Mouse (Mus musculus) kidney, postnatal 25 days (tissue): ENCODE results near the gene C130050O18Rik.
"Not testable (repeated sequence)": the region's sequence is repeated elsewhere in the genome, so short reads cannot be mapped to it uniquely, and the experiment has no call there.

ENCODE experiments used
- DNase-seq, 2 experiments: peaks; one replicate each; pipeline ENCODE4 v3.0.0; 2021; ENCODE audit warnings: mixed read lengths in 2 of 2

The C130050O18Rik gene

DNA sequence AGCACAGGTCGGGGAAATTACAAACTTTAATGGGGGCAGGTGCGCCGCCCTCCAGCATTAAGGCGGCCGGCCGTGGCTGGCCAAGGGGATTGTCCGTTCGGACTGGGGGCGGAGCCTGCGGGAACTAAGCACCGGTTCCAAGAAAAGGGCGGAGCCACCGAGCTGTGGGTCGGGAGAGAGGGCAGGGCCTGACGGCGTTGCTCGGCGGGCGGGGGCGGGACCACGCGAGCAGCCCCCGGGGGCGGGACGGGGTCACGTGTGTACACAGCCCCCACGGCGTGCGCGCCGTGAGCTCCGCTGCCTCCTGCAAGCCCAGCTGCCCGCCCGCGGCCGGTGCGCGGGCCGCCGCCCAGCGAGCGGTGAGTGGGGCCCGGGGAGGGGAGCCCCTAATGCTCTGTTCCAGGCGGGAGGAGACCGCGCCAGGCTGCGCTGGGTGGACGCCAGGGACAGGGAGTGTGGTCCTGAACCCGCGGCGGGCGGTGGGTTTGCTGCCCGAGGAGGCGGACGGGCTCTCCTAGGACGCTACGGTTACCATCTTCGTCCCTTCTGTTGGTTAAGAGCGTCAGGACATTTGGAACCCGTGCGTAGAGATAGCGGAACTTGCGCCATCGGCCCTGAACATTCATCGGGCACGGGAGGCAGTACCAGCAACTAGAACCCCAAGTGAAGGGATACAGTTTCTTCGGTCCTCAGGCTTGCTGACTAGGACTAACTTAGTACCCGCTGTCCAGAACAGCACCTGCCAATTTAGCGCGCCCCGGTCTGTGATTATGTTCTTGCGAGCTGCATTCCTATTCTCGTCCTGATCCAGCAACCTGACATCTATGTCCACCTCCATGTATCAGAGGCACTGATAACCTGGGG is 24.5 kb upstream of the C130050O18Rik start:
- DNase-seq = peak; percentile 99

DNA sequence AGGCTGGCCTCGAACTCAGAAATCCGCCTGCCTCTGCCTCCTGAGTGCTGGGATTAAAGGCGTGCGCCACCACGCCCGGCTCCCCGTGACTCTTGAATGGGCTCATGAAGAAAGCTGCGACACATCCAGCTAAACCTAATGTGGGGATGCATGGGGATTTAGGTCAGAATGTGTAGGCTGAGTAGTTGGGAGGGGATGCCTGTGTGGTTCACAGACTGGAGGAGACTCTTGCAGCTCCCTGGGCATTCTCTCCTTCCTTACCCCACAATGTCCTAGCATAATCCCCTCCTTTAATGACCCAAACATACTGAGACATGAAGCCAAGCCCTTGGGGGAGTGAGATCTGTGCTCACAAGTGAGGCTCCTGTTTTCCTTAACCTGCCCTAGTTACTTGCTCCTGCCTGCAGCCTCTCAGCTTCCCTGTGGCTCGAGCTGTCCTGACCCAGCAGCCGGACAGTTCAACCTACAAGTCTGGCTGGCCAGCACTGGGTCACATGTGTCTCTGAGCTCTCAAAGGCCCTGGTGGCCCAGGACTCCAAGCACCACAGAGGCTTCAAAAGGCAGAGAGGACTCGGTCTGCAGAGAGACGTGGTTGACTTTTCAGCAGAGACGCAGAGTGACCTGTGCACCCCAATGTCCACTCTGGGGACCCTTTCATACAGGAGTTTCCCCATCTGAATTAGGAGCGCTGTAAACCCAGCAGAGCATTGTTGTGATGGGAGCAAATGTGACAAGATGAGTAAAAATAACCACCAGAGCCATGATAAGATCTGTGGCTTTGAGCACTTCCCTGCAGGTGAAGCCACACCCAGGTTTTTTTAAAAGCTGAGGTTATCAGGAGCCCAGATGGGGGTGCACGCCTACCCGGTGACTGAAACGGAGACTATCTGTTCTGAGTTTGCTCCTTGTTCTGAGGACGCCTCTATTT is 23.2 kb upstream of the C130050O18Rik start:
- peak; percentile 53 to 79 for DNase-seq

DNA sequence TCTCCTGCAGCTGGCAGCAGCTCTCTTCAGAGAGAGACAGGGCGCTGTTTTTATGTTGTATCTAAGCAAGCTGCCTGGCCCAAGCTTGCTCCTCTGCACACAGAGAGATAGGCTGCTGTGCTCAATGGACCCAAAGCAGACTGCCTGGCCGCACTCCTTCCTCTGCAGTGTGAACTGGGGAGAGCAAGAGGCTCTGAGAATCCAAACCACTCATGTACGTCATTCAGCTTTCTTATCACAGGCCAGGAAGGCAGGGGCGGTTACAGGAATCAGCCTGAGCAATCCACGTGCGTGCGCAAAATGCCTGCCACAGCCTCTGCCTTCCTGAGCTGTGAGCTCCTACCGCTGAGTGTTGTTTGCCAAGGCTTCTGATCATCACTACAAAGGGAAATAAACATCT is 22.3 kb upstream of the C130050O18Rik start:
- DNase-seq = peak; percentile 62 to 84

DNA sequence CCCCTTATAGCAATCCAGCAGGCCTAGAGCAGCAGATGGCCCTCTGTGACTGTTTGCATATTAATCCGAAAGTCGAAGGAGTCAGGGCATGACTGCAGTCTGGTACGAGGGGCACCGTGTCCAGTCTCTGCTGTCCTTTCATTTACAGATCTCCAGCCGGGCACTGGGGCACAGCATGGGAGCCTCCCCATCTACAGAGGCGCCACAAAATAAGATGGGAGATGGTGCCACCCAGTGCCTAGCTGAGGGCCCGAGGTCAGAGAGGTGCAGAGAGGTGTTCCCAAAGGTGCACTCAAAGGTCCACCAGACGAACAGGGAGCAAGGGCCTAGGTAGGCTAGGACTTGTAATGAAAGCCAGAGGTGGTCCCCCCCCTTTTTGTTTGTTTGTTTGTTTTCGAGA is 21.8 kb upstream of the C130050O18Rik start:
- DNase-seq = no peak

DNA sequence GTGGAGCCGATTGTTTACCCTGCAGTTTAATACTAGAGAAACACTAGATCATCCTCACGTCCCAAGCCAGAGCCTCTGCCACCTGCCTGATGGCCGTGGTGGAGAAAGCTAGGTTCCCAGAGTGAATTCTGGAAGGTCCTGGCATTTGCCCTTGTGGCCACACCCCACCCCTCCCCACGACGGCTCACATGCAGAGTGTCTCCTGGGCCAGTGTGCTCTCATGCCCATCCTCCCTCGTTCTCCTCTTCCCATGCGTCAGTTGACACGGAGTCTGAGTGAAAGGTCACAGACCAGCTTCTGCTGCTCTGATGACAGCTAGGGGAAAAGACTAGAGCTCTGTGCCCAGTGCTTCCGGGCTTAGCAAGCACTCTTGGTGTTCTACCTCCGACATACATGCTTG is 20.5 kb upstream of the C130050O18Rik start:
- peak; percentile 63 to 90 for DNase-seq

DNA sequence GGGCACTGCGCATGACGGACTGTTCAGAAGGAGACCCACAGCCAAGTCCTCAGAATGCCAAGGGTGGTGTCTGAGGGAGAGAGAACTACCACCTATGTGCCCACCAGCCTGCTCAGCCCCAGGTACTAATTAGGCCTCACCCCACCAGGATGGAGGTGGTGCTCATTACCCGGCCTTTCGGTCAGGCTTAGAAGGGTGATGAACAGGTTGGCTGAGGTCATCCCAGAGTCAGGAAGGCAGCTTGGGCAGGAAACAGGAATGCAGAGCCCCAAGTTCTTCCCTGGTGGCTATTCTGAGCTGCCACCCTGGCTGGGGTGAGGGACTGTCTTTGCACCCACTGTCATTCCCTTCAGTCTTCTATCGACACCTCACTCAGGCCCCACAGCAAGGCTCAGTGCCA is 19.0 kb upstream of the C130050O18Rik start:
- no peak for DNase-seq

DNA sequence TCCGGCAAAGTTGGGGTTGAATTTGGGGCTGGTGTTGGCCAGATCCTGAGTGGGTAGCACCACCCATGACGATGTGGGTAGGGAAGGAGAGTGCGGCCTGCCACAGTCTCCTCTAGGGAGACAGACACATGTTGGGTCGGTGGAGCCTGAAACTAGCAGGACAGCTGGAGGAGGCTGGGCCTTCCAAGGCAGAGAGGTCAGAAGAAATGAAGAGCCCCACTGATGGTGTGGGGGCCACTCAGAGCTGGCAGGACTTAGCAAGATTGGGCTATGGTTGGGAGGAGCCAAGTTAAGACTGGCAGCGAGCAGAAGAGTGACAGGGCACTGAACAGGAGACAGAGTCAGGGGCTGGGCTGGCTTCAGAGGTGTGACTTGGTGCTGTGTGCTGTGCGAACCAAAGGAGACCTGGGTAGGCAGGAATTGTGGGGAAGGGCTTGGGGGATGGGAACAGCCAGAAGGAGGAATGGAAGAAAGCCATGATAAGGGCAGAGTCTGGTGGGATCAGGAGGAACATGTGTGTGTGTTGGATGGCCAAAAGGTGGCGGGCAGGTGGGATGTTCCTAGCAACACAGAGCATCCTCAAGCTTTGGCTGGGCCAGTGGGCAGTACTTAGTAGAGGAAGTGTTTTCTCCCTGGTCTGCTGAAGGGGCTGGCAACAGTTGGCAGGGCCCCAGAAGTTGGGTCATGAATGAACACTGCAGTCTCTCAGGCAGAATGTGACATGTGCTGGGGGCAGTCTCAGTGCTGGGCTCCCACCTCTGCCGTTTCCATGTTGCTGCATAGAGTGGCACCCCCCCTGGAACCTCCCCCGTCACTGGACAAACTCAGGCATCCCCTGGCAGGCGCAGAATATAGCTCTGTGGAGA is 17.5 kb upstream of the C130050O18Rik start:
- peak; percentile 58 to 64 for DNase-seq

DNA sequence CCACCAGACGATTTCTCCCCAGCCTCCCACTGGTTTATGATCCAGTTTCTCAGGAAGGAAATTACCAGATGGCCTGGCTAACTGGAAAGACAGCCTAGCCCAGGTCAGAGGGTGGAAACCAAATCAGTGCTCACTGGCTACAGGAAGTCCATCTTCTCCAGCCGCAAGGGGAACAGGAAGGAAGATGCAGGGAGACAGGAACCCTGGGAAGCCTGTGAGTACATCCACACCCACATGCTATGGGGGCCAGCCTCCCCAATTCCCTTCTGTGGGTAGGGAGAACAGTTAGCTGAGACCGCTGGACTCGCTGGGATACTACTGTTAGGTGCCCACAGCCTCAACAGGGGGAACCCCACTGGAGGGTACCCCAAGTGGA is 16.9 kb upstream of the C130050O18Rik start:
- DNase-seq = peak in 1 of 2 experiments; percentile 77

DNA sequence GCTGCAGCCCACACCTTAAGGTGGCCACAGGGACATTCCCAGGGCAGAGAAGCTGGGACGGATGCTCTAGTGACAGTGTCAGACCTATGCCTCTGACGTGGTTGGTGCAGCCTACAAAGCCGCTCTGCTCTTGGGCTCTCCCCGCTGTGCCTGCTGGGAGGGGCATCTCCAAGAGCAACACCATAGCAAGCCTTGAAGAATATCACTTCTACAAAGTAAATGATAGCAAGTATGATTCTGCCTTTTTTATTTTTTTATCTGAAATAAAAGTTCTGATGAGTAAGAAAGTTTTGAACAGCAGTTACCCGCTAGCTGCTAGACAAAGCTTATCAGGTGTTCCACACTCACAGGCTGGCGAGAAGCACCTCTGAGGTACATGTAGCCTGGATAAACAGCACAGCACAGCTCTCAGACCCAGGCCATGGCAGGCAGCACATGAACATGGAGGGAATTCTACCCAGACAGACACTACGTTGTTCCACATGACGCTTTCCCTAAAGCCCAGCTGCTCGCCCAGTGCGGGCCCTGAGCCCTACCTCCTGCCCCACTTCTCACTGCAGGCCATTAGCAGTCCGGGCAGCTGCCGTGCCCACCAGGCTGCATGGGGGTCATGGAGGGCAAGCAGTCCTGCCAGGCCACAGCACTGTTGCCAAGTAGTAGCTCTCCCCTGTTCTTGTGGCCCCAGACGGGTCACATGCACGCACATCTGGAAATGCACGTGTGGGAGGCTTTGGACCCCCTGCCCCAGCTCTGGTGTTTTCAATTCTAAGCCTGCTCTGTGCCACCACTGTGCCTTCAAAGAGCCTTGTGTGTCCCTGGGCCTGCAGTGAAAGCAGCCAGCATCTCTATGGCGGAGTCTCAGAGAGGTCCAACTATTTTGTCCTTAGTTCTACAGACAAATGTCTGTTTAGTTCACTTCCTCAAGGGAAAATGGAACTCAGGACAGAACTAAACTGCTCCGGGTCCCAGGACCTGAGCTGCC is 16.1 kb upstream of the C130050O18Rik start:
- DNase-seq = peak in 1 of 2 experiments; percentile 60

DNA sequence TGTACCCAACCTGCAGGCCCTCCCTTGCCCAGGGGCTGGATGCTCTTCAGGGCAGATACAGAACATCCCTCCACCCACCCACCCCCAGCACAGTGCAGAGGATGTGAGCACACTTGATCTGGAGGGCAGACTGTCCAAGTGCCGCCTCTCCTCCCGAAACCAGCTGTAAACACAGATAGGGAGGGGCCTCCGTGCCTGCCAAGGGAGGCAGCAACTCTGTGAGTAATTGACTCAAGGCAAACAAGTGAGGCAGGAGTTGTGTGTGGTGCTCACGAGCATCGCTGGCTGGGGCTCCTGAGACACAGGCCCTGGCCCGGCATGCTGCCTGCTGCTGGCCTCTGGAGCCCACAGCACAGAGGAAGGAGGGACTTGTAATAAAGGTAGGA is 15.4 kb upstream of the C130050O18Rik start:
- DNase-seq = peak; percentile 63 to 84

DNA sequence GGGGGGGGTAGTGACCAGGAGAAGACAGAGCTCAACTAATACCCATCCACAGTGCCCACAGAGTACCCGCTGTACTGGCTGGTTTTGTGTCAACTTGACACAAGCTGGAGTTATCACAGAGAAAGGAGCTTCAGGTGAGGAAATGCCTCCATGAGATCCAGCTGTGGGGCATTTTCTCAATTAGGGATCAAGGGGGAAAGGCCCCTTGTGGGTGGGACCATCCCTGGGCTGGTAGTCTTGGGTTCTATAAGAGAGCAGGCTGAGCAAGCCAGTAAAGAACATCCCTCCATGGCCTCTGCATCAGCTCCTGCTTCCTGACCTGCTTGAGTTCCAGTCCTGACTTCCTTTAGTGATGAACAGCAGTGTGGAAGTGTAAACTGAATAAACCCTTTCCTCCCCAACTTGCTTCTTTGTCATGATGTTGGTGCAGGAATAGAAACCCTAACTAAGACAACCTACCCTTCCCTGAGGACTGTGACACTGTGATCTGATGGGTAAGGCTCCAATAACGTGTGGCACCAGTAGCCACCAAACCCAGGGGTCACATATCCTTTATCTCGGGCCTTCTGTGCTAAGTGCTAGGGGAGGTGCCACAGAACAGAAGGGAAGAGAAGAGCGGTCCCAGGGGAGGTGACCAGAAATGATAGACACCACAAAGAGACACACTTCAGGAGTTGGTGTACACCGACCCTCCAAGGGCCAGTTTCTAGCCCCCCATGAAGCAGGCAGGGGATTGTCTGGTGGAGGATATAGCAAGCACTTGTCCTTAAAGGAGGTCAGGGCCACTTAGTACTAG is 14.6 kb upstream of the C130050O18Rik start:
- DNase-seq = not testable (repeated sequence)

DNA sequence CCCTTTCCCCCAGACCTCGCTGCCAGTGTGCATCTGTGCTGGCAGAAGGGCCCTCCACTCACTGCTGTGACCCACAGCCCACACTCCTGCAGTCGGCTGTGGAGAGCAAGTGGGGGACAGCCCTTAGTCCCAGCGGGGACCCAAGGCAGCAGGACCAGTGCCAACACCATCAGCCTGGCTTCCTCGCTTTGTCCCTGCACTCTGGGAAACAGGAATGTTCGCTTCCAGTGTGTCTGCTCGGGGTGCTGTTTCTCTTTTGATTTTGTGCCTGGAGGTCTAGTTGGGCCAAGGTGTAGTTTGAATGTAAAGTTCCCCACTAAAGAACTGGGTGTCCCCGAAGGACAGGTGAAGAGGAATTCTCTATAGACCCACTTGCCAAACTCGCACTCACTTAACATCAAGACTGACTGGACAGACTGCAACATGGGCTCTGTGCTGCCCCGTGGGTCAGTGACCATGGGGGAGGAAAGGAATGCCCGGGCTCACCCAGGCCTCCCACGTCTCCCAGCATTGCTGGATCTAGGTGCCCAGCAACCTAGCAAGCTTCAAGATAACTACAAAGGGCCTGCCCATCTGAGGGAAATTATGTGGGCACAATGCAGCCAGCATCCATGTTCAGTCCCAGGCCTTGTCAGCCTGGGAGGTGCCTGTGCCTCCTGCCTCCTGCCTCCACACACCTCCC is 13.6 kb upstream of the C130050O18Rik start:
- peak; percentile 55 to 67 for DNase-seq

DNA sequence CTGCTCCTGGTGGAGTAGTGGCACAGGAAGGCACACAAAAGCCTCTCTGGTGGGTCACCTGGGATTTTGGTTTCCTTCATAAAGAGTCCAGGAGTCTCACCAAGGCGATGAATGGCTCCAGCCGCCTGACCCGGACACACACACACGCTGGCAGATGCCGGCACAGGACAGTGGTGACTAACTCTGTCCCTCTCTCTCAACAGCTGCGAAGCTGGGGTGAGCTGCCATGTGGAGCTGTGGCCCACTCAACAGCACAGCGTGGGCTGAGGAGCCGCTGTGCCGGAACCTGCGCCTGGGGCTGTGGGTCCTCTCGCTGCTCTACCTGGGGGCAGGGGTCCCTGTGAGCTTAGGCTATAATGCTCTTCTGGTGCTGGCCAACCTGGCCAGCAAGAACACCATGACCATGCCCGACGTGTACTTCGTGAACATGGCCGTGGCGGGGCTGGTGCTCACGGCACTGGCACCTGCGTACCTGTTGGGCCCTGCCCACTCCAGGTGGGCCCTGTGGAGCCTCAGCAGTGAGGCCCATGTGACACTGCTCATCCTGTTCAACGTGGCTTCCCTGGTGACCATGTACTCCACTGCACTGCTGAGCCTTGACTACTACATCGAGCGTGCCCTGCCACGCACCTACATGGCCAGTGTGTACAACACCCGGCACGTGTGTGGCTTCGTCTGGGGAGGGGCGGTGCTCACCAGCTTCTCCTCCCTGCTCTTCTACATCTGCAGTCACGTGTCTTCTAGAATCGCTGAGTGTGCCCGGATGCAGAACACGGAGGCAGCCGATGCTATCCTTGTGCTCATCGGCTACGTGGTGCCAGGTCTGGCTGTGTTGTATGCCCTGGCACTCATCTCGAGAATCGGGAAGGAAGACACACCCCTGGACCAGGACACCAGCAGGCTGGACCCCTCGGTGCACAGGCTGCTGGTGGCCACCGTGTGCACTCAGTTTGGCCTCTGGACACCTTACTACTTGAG is 12.6 kb upstream of the C130050O18Rik start:
- peak in 1 of 2 experiments; percentile 39 for DNase-seq

DNA sequence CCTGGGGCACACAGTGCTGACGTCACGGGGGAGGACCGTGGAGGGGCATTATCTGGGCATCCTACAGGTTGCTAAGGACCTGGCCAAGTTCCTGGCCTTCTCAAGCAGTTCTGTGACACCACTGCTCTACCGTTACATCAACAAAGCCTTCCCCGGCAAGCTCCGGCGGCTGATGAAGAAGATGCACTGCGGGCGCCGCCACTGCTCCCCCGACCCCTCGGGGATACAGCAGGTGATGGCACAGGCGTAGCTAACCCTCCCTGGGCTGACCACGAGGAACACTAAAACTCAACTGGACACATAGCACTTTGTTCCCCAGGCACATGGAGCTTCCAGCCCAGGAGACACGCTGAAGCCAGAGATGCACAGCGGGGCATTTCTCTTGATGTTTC is 11.9 kb upstream of the C130050O18Rik start:
- peak in 1 of 2 experiments; percentile 45 for DNase-seq

DNA sequence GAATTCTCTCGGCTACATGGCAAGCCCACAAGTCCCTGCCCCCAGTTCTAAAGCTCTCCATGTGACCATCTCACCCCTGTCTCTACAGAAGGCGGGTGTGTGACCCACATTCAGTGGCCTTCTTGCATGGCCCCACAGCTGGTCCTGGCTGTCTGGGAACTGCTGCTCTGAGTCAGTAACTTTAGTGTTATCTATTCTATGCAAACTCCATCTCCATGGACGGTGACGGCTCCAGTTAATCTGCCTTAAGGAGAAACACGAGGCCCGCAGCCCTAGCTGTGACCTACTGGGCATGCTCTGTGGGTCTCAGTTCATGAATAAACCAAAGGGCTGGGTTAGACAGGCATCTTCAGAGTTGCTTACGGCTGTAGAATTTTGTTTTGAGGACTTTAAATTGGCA is 10.7 kb upstream of the C130050O18Rik start:
- no peak for DNase-seq

DNA sequence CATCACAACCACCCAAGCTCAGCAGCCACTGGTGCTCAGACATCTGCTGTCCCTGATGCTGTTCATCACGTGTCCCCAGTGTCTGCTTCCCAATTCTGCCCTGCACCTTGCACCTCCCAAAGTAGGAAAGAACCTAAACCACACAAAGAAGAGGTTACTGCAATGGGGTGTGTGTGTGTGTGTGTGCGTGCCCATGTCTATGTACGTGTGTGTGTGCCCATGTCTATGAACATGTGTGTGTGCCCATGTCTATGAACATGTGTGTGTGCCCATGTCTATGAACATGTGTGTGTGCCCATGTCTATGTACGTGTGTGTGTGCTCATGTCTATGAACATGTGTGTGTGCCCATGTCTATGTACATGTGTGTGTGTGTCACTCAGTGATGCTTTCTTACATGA is 9.6 kb upstream of the C130050O18Rik start:
- no peak for DNase-seq

DNA sequence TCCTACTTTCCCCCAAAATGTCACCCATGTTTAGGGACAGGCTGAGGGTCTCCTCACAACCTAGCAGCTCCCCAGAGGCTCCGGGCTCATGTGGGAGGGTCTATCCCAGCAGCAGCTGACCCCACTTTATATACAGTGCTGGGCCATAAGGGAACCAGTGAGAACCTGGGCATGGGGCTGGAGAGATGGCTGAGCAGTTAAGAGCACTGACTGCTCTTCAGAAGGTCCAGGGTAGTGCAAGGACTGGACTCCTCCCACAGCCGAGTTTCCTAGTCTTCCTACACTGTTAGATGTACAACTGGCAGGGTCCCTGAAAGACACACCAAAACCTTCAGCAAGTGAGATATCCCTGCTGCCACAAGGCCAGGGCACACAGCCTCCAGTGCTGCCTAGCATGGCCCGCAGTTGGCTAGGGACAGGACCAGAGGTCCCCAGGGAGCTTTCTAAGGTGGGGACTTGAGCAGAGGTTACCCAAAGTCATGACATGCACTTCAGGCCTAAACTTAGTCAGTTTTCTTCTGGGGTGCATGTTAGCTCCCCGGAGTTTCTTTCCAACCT is 7.6 kb upstream of the C130050O18Rik start:
- DNase-seq = no peak
